Mouse (Mus musculus) heart, adult 2 months (tissue): ENCODE data around the gene Tubb3.

Source experiments
- CTCF ChIP-seq: fragments of 200-600 bp; IDR thresholded peaks from 2 replicates; pipeline ENCODE4 v1.8.1; 2022; ENCODE audit warnings: antibody characterized with exemption, mild to moderate bottlenecking, moderate library complexity
- POLR2A ChIP-seq: fragments of 200-500 bp; IDR thresholded peaks from 2 replicates; pipeline ENCODE4 v1.6.1; 2011; ENCODE audit warnings: mild to moderate bottlenecking, low read depth, low read length, control low read depth; ENCODE audit not compliant: insufficient read depth

DNA sequence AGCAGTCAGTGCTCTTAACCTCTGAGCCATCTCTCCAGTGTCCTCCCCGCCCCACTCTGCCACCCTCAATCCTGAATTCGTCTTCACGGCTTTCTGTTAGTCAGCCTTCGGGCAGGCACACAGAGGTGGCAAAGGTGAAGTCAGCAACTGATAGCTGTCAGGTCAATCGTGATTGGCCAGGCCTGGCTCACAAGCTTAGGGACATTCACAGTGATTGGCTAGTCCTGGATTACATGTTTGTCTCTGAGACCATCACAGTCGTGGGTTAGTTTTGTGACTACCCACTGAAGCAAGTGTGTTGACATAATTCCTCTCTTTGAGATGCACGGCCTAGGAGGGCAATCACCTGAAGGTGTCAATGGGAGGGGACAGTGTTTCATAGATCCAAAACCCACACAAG is 42.1 kb downstream of the Tubb3 start:
- TF ChIP-seq POLR2A: no peak
- no peak for TF ChIP-seq CTCF
